Mouse (Mus musculus) left cerebral cortex, adult 18-20 months (tissue): Measurements from ENCODE around the gene Sema3c. TPM values are rescaled to one million over a fixed set of nuclear protein-coding genes. Genes with fewer than 3 reads are reported as not detected.

Experiments used
- DNase-seq, 2 experiments: peaks; one replicate each; pipeline ENCODE4 v3.0.0; 2021 to 2022; ENCODE audit warnings: low spot score in 2 of 2, mixed read lengths in 1 of 2
- total RNA-seq, 2 experiments: library from RNA; stranded (reverse); gene quantifications; 2 replicates each; pipeline ENCODE4 v1.2.3; 2021

Gene Sema3c
- total RNA-seq, 2 experiments from 2014 or later, result 15.9 to 16.0 TPM

GRCm38 (mm10) chr5:17770328-17770727 is 196.2 kb downstream of the Sema3c start:
- DNase-seq, result no peak

- DNase-seq, result peak; percentile 4 to 41
Measured at GRCm38 (mm10) chr5:17776571-17776970, 202.5 kb downstream of the Sema3c start.

Other genes with a start within 250 kb of the Sema3c start
- gene Speer4f2, start 201.1 kb upstream of the Sema3c start, total RNA-seq, result not detected
- gene Speer4f1, start 98.2 kb upstream of the Sema3c start, total RNA-seq, result not detected